Mouse (Mus musculus): ENCODE results near the gene Galc. TPM values are rescaled to one million over a fixed set of nuclear protein-coding genes. Genes with fewer than 3 reads are reported as not detected.
A peak's percentile ranks its signal among the peaks of the same experiment; 100 is the strongest.

The Galc gene
- polyA plus RNA-seq, 1 experiment from 2014 or later = 12.0 TPM

GRCm38 (mm10) chr12:98270810-98271566 is 11.7 kb upstream of the Galc start:
- DNase-seq (ENCODE audit: low spot score) = no peak
- H3K9me3 ChIP-seq (replicated peaks) = no peaks in the 10 kb centered on the region
- no peaks in the 10 kb centered on the region for H3K27me3 ChIP-seq (ENCODE audit: low read depth, poor library complexity, severe bottlenecking)
- H3K36me3 ChIP-seq = no peaks in the 10 kb centered on the region
- H3K4me1 ChIP-seq = peaks cover 6% of the 10 kb centered on the region
- H3K4me3 ChIP-seq = no peak overlapping the region
- 61% methylated on average over 12 of the region's 12 CpGs for WGBS
- no peak overlapping the region for H3K27ac ChIP-seq

- Histone ChIP-seq H3K9me3 (replicated peaks) (no peaks in the 10 kb centered on the region), H3K27me3 (ENCODE audit: low read depth, poor library complexity, severe bottlenecking) (no peaks in the 10 kb centered on the region), H3K27ac (no peak overlapping the region), H3K4me1 (peaks cover 6% of the 10 kb centered on the region), H3K36me3 (no peaks in the 10 kb centered on the region), H3K4me3 (peak overlapping the region; percentile 27; the same call in 1 of the 2 replicates)
- DNase-seq (ENCODE audit: low spot score) = no peak
- 60% methylated on average over 17 of the region's 17 CpGs for whole genome bisulfite sequencing
These were observed 10.8 kb upstream of the Galc start for GRCm38 (mm10) chr12:98269791-98270745.

GRCm38 (mm10) chr12:98268441-98269369 is 9.4 kb upstream of the Galc start, which contains the start of gene Gpr65:
Gene Gpr65, plus strand, starts transcription at chr12:98268635.
- Histone ChIP-seq H3K27me3 (ENCODE audit: low read depth, poor library complexity, severe bottlenecking) (no peaks in the 10 kb centered on the region), H3K4me1 (peaks cover 6% of the 10 kb centered on the region), H3K9me3 (replicated peaks) (no peaks in the 10 kb centered on the region), H3K27ac (no peak within 1 kb of the TSS), H3K36me3 (no peaks in the 10 kb centered on the region), H3K4me3 (no peak within 1 kb of the TSS)
- WGBS = 87% methylated on average over 13 of the region's 13 CpGs
- DNase-seq (ENCODE audit: low spot score) = no peak

GRCm38 (mm10) chr12:98265697-98266096 is 6.4 kb upstream of the Galc start:
- H3K4me1 ChIP-seq = peaks cover 6% of the 10 kb centered on the region
- no peak for DNase-seq (ENCODE audit: low spot score)
- WGBS = 89% methylated on average over 9 of the region's 9 CpGs
- no peaks in the 10 kb centered on the region for H3K27me3 ChIP-seq (ENCODE audit: low read depth, poor library complexity, severe bottlenecking)
- H3K36me3 ChIP-seq = no peaks in the 10 kb centered on the region
- H3K27ac ChIP-seq = no peak overlapping the region
- H3K9me3 ChIP-seq (replicated peaks) = no peaks in the 10 kb centered on the region
- H3K4me3 ChIP-seq = no peak overlapping the region

GRCm38 (mm10) chr12:98259518-98259852 is 226 bp upstream of the Galc start:
- Histone ChIP-seq H3K9me3 (replicated peaks) (no peaks in the 10 kb centered on the region), H3K27ac (peak overlapping the region; percentile 99), H3K4me3 (peak overlapping the region; percentile 87), H3K36me3 (peaks cover 4% of the 10 kb centered on the region; the same call in 1 of the 2 replicates), H3K27me3 (ENCODE audit: low read depth, poor library complexity, severe bottlenecking) (no peaks in the 10 kb centered on the region), H3K4me1 (0 out of 2 replicates have a peak, but pooled peaks cover 7% of the 10 kb centered on the region)
- no peak for DNase-seq (ENCODE audit: low spot score)
- WGBS = 6% methylated on average over 12 of the region's 12 CpGs

GRCm38 (mm10) chr12:98258371-98258844 is 851 bp downstream of the Galc start:
- DNase-seq (ENCODE audit: low spot score) = no peak
- peaks cover 7% of the 10 kb centered on the region; the same call in 1 of the 2 replicates for H3K36me3 ChIP-seq
- H3K4me1 ChIP-seq = 0 out of 2 replicates have a peak, but pooled peaks cover 7% of the 10 kb centered on the region
- no peaks in the 10 kb centered on the region for H3K9me3 ChIP-seq (replicated peaks)
- H3K4me3 ChIP-seq = peak overlapping the region; percentile 87
- no peaks in the 10 kb centered on the region for H3K27me3 ChIP-seq (ENCODE audit: low read depth, poor library complexity, severe bottlenecking)
- WGBS = 1% methylated on average over 8 of the region's 8 CpGs
- peak overlapping the region; percentile 99 for H3K27ac ChIP-seq

GRCm38 (mm10) chr12:98255373-98255995 is 3.8 kb downstream of the Galc start:
- no peaks in the 10 kb centered on the region for H3K27me3 ChIP-seq (ENCODE audit: low read depth, poor library complexity, severe bottlenecking)
- no peak overlapping the region for H3K27ac ChIP-seq
- H3K9me3 ChIP-seq (replicated peaks) = no peaks in the 10 kb centered on the region
- 92% methylated on average over 13 of the region's 13 CpGs for WGBS
- H3K36me3 ChIP-seq = peaks cover 15% of the 10 kb centered on the region
- 0 out of 2 replicates have a peak, but pooled peaks cover 7% of the 10 kb centered on the region for H3K4me1 ChIP-seq
- no peak overlapping the region for H3K4me3 ChIP-seq
- no peak for DNase-seq (ENCODE audit: low spot score)

GRCm38 (mm10) chr12:98252417-98252816 is 6.8 kb downstream of the Galc start:
- peaks cover 23% of the 10 kb centered on the region for H3K36me3 ChIP-seq
- H3K4me1 ChIP-seq = 0 out of 2 replicates have a peak, but pooled peaks cover 1% of the 10 kb centered on the region
- H3K27ac ChIP-seq = no peak overlapping the region
- no peaks in the 10 kb centered on the region for H3K9me3 ChIP-seq (replicated peaks)
- no peak for DNase-seq (ENCODE audit: low spot score)
- 78% methylated on average over 2 of the region's 2 CpGs for WGBS
- H3K4me3 ChIP-seq = no peak overlapping the region
- no peaks in the 10 kb centered on the region for H3K27me3 ChIP-seq (ENCODE audit: low read depth, poor library complexity, severe bottlenecking)

GRCm38 (mm10) chr12:98250327-98250726 is 8.9 kb downstream of the Galc start:
- 84% methylated on average over 8 of the region's 8 CpGs for WGBS

GRCm38 (mm10) chr12:98249671-98250070 is 9.6 kb downstream of the Galc start:
- Histone ChIP-seq H3K36me3 (peaks cover 23% of the 10 kb centered on the region), H3K4me3 (no peak overlapping the region), H3K9me3 (replicated peaks) (no peaks in the 10 kb centered on the region), H3K27ac (no peak overlapping the region), H3K4me1 (no peaks in the 10 kb centered on the region), H3K27me3 (ENCODE audit: low read depth, poor library complexity, severe bottlenecking) (no peaks in the 10 kb centered on the region)
- DNase-seq (ENCODE audit: low spot score) = no peak
- 81% methylated on average over 3 of the region's 3 CpGs for WGBS

More at GRCm38 (mm10) chr12:98250327-98250726, 8.9 kb downstream of the Galc start:
- Histone ChIP-seq H3K4me1 (no peaks in the 10 kb centered on the region), H3K9me3 (replicated peaks) (no peaks in the 10 kb centered on the region), H3K4me3 (no peak overlapping the region), H3K27ac (no peak overlapping the region), H3K36me3 (peaks cover 23% of the 10 kb centered on the region), H3K27me3 (ENCODE audit: low read depth, poor library complexity, severe bottlenecking) (no peaks in the 10 kb centered on the region)
- DNase-seq (ENCODE audit: low spot score) = no peak

GRCm38 (mm10) chr12:98246835-98247234 is 12.4 kb downstream of the Galc start:
- H3K9me3 ChIP-seq (replicated peaks) = no peaks in the 10 kb centered on the region
- no peak overlapping the region for H3K4me3 ChIP-seq
- H3K27ac ChIP-seq = no peak overlapping the region
- DNase-seq (ENCODE audit: low spot score) = no peak
- H3K36me3 ChIP-seq = peaks cover 16% of the 10 kb centered on the region
- 72% methylated on average over 4 of the region's 4 CpGs for WGBS
- H3K27me3 ChIP-seq (ENCODE audit: low read depth, poor library complexity, severe bottlenecking) = no peaks in the 10 kb centered on the region
- peaks cover 4% of the 10 kb centered on the region; the same call in 1 of the 2 replicates for H3K4me1 ChIP-seq
